Mouse (Mus musculus) layer of hippocampus, adult 2 months (tissue): ENCODE measurements at regions not wholly inside any gene's neighbourhood (a gene's known extent, or its start where the extent isn't known, plus 50 kb on each side); places are given as distances from the start of the nearest gene placed in this dataset.

Experiments
- DNase-seq, 2 experiments: peaks; one replicate each; pipeline ENCODE4 v3.0.0; 2022; ENCODE audit warnings: low spot score in 2 of 2
- H3K27ac ChIP-seq: fragments of 200-600 bp; 2 replicates; pipeline ENCODE4 v1.8.1; 2022
- H3K4me3 ChIP-seq: fragments of 200-600 bp; 2 replicates; pipeline ENCODE4 v1.8.1; 2022; ENCODE audit warnings: mild to moderate bottlenecking
- CTCF ChIP-seq: fragments of 200-600 bp; conservative IDR thresholded peaks from 2 replicates; pipeline ENCODE4 v1.8.1; 2022; ENCODE audit warnings: antibody characterized with exemption, mild to moderate bottlenecking, moderate library complexity

- no peak overlapping the region for H3K27ac ChIP-seq
- H3K4me3 ChIP-seq: no peak overlapping the region
- TF ChIP-seq CTCF: no peak
- DNase-seq: no peak
Measured at GRCm38 (mm10) chr8:38927426-38927825, 1747.5 kb upstream of the Adam24 start.

GRCm38 (mm10) chr8:38927867-38928266 lies 1747.0 kb upstream of the Adam24 start:
- no peak overlapping the region for H3K27ac ChIP-seq
- no peak overlapping the region for H3K4me3 ChIP-seq
- peak in 1 of 2 experiments; percentile 9 for DNase-seq
- no peak for TF ChIP-seq CTCF

- H3K27ac ChIP-seq: no peak overlapping the region
- no peak overlapping the region for H3K4me3 ChIP-seq
- no peak for TF ChIP-seq CTCF
- DNase-seq: no peak
Measured at GRCm38 (mm10) chr8:38928340-38928739, 1746.5 kb upstream of the Adam24 start.
